ENCODE assay signal across 9 mouse cellular contexts in the genomic region with DNA sequence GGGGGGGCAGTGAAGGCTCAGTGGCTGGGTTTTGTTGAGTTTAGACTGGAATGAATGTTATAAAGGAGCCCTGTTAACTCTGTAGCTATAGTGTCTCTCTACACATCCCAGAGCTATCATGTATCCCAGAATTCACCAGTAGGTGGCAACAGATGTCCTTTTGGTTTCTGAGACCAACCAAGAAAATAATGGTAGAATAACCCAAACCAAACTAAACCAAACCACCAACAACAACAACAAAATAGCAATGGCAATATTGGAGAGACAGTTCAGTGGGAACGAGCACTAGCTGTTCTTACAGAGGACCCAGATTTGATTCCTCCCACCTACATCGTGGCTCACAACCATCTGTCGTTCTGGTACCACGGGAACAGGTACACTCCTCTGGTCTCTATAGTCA. TPM values are rescaled to one million over a fixed set of nuclear protein-coding genes. Genes with fewer than 3 reads are reported as not detected.
DNase-seq lines count a peak whose midpoint lies in the region; ATAC-seq and TF ChIP-seq lines count a peak whose summit lies in the region.
"Had no signal": no experiment of that assay in that cellular context is flagged by ENCODE, and none has a peak within 500 bp of the region (broad histone marks: within the 10 kb centered on the region; RNA-seq: fewer than 3 reads in every experiment).

No protein-coding gene starts in this region.

- H3K4me3 ChIP-seq in heart, adult 2 months = no peak overlapping the region
- no peak overlapping the region for H3K4me3 ChIP-seq in lung, postnatal 0 days (ENCODE audit: low read depth, low read length)
- H3K4me3 ChIP-seq: myocyte had no signal

- no peaks in the 10 kb centered on the region for H3K36me3 ChIP-seq in heart, adult 2 months (ENCODE audit: control insufficient read depth, insufficient read depth, low read length)
- H3K36me3 ChIP-seq in lung, postnatal 0 days (ENCODE audit: insufficient read depth, low read length) = peaks cover 8% of the 10 kb centered on the region

- no peak overlapping the region for H3K27ac ChIP-seq in heart, adult 2 months
- no peak overlapping the region for H3K27ac ChIP-seq in lung, postnatal 0 days (ENCODE audit: low read length)

- H3K79me2 ChIP-seq in heart, adult 2 months (replicated peaks; ENCODE audit: control insufficient read depth, insufficient read depth, low read length) = no peaks in the 10 kb centered on the region

- no peaks in the 10 kb centered on the region for H3K9me3 ChIP-seq in lung, postnatal 0 days (ENCODE audit: low read length)

- TF ChIP-seq POLR2A in heart, adult 2 months (IDR thresholded peaks at IDR 0.05; ENCODE audit: insufficient read depth, low read depth, low read length) = no peak

- H3K4me2 ChIP-seq in lung, postnatal 0 days (replicated peaks; ENCODE audit: low read depth, low read length) = no peak overlapping the region

- peak; percentile 67 for TF ChIP-seq CTCF in heart, adult 2 months (IDR thresholded peaks at IDR 0.05)
- TF ChIP-seq CTCF in lung, postnatal 0 days (IDR thresholded peaks at IDR 0.05) = peak; percentile 61

- no peak for TF ChIP-seq EP300 in heart, adult 2 months (IDR thresholded peaks at IDR 0.05; ENCODE audit: insufficient read depth, low read depth, low read length)
- no peak for TF ChIP-seq EP300 in lung, postnatal 0 days (IDR thresholded peaks at IDR 0.05)

- H3K9ac ChIP-seq in heart, adult 2 months (ENCODE audit: low read depth, low read length) = no peak overlapping the region
- H3K9ac ChIP-seq in lung, postnatal 0 days (replicated peaks; ENCODE audit: low read depth) = no peak overlapping the region

- DNase-seq in heart, adult 2 months = no peak
- no peak for DNase-seq in heart, postnatal 36 days
- peak; percentile 16 for DNase-seq in lung, postnatal 0 days (ENCODE audit: low spot score)
- no peak for DNase-seq in lung, adult 18-20 months
- peak; percentile 20 for DNase-seq in c-Kit-positive CD71-positive TER-119-negative erythroid progenitor cells, embryonic 14.5 days (ENCODE audit: low read depth)
- DNase-seq in retina, embryonic 14.5 days (ENCODE audit: low spot score) = peak; percentile 74
- DNase-seq in right cerebral cortex, postnatal 25 days = no peak

- H3K27me3 ChIP-seq in heart, adult 2 months (ENCODE audit: control insufficient read depth, insufficient read depth, low read length) = no peaks in the 10 kb centered on the region
- H3K27me3 ChIP-seq in lung, postnatal 0 days (replicated peaks; ENCODE audit: insufficient read depth, low read length) = no peaks in the 10 kb centered on the region

- ATAC-seq in lung, postnatal 0 days = no peak
- no peak for ATAC-seq in erythroid progenitor cell, adult 5-6 weeks (replicated peaks; ENCODE audit: low FRiP score, poor library complexity, severe bottlenecking)

- WGBS in heart, adult 2 months = 89% methylated on average over 4 of the region's 4 CpGs
- WGBS in lung, postnatal 0 days = 94% methylated on average over 4 of the region's 4 CpGs

- intact Hi-C loops in heart, adult 2 months (cut with DNase I) = no loop called here
- intact Hi-C loops in heart, postnatal 36 days (cut with DNase I) = no loop called here

- no peaks in the 10 kb centered on the region for H3K4me1 ChIP-seq in heart, adult 2 months (ENCODE audit: control insufficient read depth, insufficient read depth, low read length)
- no peaks in the 10 kb centered on the region for H3K4me1 ChIP-seq in lung, postnatal 0 days (ENCODE audit: insufficient read depth, low read depth, low read length)

RNA-seq across cellular contexts. Expression of gene Stac3, which starts 22.4 kb away (rescaled TPM):
- 1 to 10 TPM in 1 of 2 experiments, under 1 TPM in 1; 0.21 to 1.2 TPM for total RNA-seq in heart, adult 2 months (2021)
- polyA plus RNA-seq in heart, adult 2 months (2012; rRNA removed) = 0.86 and 1.7 TPM in 2 replicates
- under 1 TPM; 0.51 to 0.64 TPM for total RNA-seq in heart, postnatal 36 days (2021)
- polyA plus RNA-seq in lung, postnatal 0 days (2015; fragmentation: Nextera tagmentation; extraction: Ambion mirVana) = 0.23 and 0.53 TPM in 2 replicates
- total RNA-seq in erythroid progenitor cell, adult 5-6 weeks (2015; ENCODE audit: low replicate concordance) = not detected in 2 replicates
- not detected in 2 replicates for total RNA-seq in erythroid progenitor cell, adult 5-6 weeks (2017; ENCODE audit: low replicate concordance)

RNA-seq across cellular contexts. Expression of gene Ndufa4l2, which starts 35.6 kb away (rescaled TPM):
- 10 to 100 TPM; 20.1 to 27.9 TPM for total RNA-seq in heart, adult 2 months (2021)
- 45.1 and 64.4 TPM in 2 replicates for polyA plus RNA-seq in heart, adult 2 months (2012; rRNA removed)
- 10 to 100 TPM; 26.0 to 27.6 TPM for total RNA-seq in heart, postnatal 36 days (2021)
- 132 and 149 TPM in 2 replicates for polyA plus RNA-seq in lung, postnatal 0 days (2015; fragmentation: Nextera tagmentation; extraction: Ambion mirVana)
- not detected in 2 replicates for total RNA-seq in erythroid progenitor cell, adult 5-6 weeks (2015; ENCODE audit: low replicate concordance)
- not detected in 2 replicates for total RNA-seq in erythroid progenitor cell, adult 5-6 weeks (2017; ENCODE audit: low replicate concordance)

RNA-seq across cellular contexts. Expression of gene Shmt2, which starts 43.1 kb away (rescaled TPM):
- total RNA-seq in heart, adult 2 months (2021) = 10 to 100 TPM; 42.6 to 43.4 TPM
- polyA plus RNA-seq in heart, adult 2 months (2012; rRNA removed) = 60.9 and 67.0 TPM in 2 replicates
- total RNA-seq in heart, postnatal 36 days (2021) = 10 to 100 TPM; 43.8 to 44.3 TPM
- 27.1 and 31.0 TPM in 2 replicates for polyA plus RNA-seq in lung, postnatal 0 days (2015; fragmentation: Nextera tagmentation; extraction: Ambion mirVana)
- 17.2 and 28.1 TPM in 2 replicates for total RNA-seq in erythroid progenitor cell, adult 5-6 weeks (2015; ENCODE audit: low replicate concordance)
- 21.4 and 24.8 TPM in 2 replicates for total RNA-seq in erythroid progenitor cell, adult 5-6 weeks (2017; ENCODE audit: low replicate concordance)

RNA-seq across cellular contexts. Expression of gene Nxph4, which starts 55.2 kb away (rescaled TPM):
- under 1 TPM; 0.34 to 0.68 TPM for total RNA-seq in heart, adult 2 months (2021)
- 0.39 and 0.41 TPM in 2 replicates for polyA plus RNA-seq in heart, adult 2 months (2012; rRNA removed)
- total RNA-seq in heart, postnatal 36 days (2021) = under 1 TPM; 0.28 to 0.41 TPM
- polyA plus RNA-seq in lung, postnatal 0 days (2015; fragmentation: Nextera tagmentation; extraction: Ambion mirVana) = 0.44 and 0.60 TPM in 2 replicates
- total RNA-seq in erythroid progenitor cell, adult 5-6 weeks (2015; ENCODE audit: low replicate concordance) = not detected in 2 replicates
- not detected in 2 replicates for total RNA-seq in erythroid progenitor cell, adult 5-6 weeks (2017; ENCODE audit: low replicate concordance)

Comparison
In these comparisons a context has a peak if more than half of its experiments do, and no peak if none do; other contexts are left out.
1. DNase-seq: peak in lung, postnatal 0 days (single experiment), c-Kit-positive CD71-positive TER-119-negative erythroid progenitor cells, embryonic 14.5 days (single experiment) and retina, embryonic 14.5 days (single experiment); none in heart, adult 2 months (0 of 2), heart, postnatal 36 days (0 of 2), lung, adult 18-20 months (0 of 2) and right cerebral cortex, postnatal 25 days (single experiment).
2. RNA of gene Ndufa4l2, which starts 35.6 kb away (total RNA-seq): 20.1 to 27.9 TPM in heart, adult 2 months and 26.0 to 27.6 TPM in heart, postnatal 36 days; not detected in erythroid progenitor cell, adult 5-6 weeks; every median in the first group is over 10 times any median in the second.